Mouse (Mus musculus): ENCODE measurements around the gene Mad1l1. TPM values are rescaled to one million over a fixed set of nuclear protein-coding genes. Genes with fewer than 3 reads are reported as not detected.

Mad1l1 gene
- polyA plus RNA-seq, 1 experiment from 2014 or later = 60.8 TPM

DNA sequence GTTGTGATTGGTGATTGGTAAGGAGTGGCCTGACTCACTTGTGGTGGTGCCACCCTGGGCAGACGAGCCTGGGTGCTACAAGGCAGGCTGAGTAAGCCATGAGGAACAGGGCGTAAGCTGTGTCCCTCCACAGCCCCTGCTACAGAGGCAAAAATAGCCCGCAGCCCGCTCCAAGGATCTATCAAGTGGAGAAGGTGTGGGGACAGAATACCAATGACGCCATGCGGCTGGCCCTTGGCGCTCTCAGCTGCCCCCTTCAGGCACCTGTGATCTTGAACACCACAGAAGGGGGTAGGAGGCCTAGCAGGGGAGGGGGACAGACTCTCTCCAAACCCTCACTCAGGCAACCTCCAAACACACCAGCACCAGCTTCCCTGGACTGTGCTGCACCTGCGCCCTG lies 15.3 kb downstream of the Mad1l1 start:
- 90% methylated on average over 8 of the region's 8 CpGs for WGBS
- Histone ChIP-seq H3K4me1 (no peaks in the 10 kb centered on the region), H3K4me3 (no peak overlapping the region), H3K27ac (no peak overlapping the region), H3K27me3 (ENCODE audit: poor library complexity, severe bottlenecking) (no peaks in the 10 kb centered on the region), H3K9me3 (no peaks in the 10 kb centered on the region), H3K36me3 (replicated peaks) (peaks cover 100% of the 10 kb centered on the region)
- no peak for DNase-seq (ENCODE audit: extremely low spot score, low spot score)

DNA sequence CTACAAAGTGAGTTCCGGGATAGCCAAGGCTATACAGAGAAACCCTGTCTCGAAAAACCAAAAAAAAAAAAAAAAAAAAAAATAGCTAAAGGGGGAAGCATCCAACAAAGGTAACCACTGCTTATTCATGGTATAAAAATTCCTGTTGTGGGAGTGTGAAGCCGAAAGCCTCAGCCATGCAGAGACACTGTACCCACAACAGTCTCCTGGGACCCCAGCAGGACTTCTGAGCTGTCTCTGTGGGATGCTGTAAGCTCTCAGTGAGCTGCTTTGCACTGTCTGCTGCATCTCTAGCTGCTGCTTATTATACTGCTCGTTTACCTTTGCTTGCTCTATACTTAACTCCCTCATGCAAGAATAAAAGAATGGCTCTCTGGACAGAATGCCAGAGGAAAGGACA lies 23.1 kb downstream of the Mad1l1 start:
- Histone ChIP-seq H3K27ac (no peak overlapping the region), H3K27me3 (ENCODE audit: poor library complexity, severe bottlenecking) (no peaks in the 10 kb centered on the region), H3K9me3 (no peaks in the 10 kb centered on the region), H3K4me3 (no peak overlapping the region), H3K36me3 (replicated peaks) (peaks cover 94% of the 10 kb centered on the region), H3K4me1 (no peaks in the 10 kb centered on the region)
- no peak for DNase-seq (ENCODE audit: extremely low spot score, low spot score)
- 88% methylated on average over 4 of the region's 4 CpGs for WGBS

- no peak overlapping the region for H3K27ac ChIP-seq
- no peaks in the 10 kb centered on the region for H3K9me3 ChIP-seq
- no peak overlapping the region for H3K4me3 ChIP-seq
- peaks cover 93% of the 10 kb centered on the region for H3K36me3 ChIP-seq (replicated peaks)
- DNase-seq (ENCODE audit: extremely low spot score, low spot score) = peak; percentile 33
- no peaks in the 10 kb centered on the region for H3K4me1 ChIP-seq
- WGBS = 97% methylated on average over 1 of the region's 1 CpGs
- no peaks in the 10 kb centered on the region for H3K27me3 ChIP-seq (ENCODE audit: poor library complexity, severe bottlenecking)
Observed at GRCm38 (mm10) chr5:140292152-140292551, 29.2 kb downstream of the Mad1l1 start.

- Histone ChIP-seq H3K4me3 (no peak overlapping the region), H3K4me1 (no peaks in the 10 kb centered on the region), H3K9me3 (no peaks in the 10 kb centered on the region), H3K27ac (no peak overlapping the region), H3K27me3 (ENCODE audit: poor library complexity, severe bottlenecking) (no peaks in the 10 kb centered on the region), H3K36me3 (replicated peaks) (peaks cover 92% of the 10 kb centered on the region)
- no peak for DNase-seq (ENCODE audit: extremely low spot score, low spot score)
- 95% methylated on average over 2 of the region's 2 CpGs for WGBS
Observed at GRCm38 (mm10) chr5:140289161-140289560, 32.2 kb downstream of the Mad1l1 start.

GRCm38 (mm10) chr5:140288287-140288686 lies 33.1 kb downstream of the Mad1l1 start:
- 90% methylated on average over 3 of the region's 3 CpGs for WGBS
- Histone ChIP-seq H3K9me3 (no peaks in the 10 kb centered on the region), H3K36me3 (replicated peaks) (peaks cover 92% of the 10 kb centered on the region), H3K27ac (no peak overlapping the region), H3K4me3 (no peak overlapping the region), H3K4me1 (no peaks in the 10 kb centered on the region), H3K27me3 (ENCODE audit: poor library complexity, severe bottlenecking) (no peaks in the 10 kb centered on the region)
- DNase-seq (ENCODE audit: extremely low spot score, low spot score) = no peak

DNA sequence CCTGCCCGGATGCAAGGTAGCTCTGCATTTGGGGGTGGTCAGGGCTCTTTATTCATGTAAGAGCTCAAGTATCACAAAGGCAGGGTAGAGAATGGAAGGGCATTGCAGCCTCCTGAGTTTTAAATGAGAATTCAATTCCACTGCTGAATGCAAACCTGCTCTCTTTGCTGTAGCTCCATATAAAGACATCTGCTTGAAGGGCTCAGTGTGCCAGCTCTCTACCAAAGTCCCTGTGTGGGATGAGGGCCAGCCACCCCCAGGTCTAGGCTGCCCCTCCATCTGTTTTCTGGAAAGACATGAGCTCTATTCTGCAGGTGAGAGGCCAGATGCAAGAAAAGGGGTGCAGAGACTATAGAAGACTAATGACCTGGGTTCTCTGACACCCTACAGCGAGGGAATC lies 36.6 kb downstream of the Mad1l1 start:
- DNase-seq (ENCODE audit: extremely low spot score, low spot score) = no peak
- Histone ChIP-seq H3K4me1 (no peaks in the 10 kb centered on the region), H3K27ac (no peak overlapping the region), H3K36me3 (replicated peaks) (peaks cover 84% of the 10 kb centered on the region), H3K4me3 (no peak overlapping the region), H3K27me3 (ENCODE audit: poor library complexity, severe bottlenecking) (no peaks in the 10 kb centered on the region), H3K9me3 (no peaks in the 10 kb centered on the region)
- 83% methylated on average over 2 of the region's 2 CpGs for WGBS

- Histone ChIP-seq H3K9me3 (no peaks in the 10 kb centered on the region), H3K36me3 (replicated peaks) (peaks cover 84% of the 10 kb centered on the region), H3K4me1 (no peaks in the 10 kb centered on the region), H3K27ac (no peak overlapping the region), H3K27me3 (ENCODE audit: poor library complexity, severe bottlenecking) (no peaks in the 10 kb centered on the region), H3K4me3 (no peak overlapping the region)
- DNase-seq (ENCODE audit: extremely low spot score, low spot score) = no peak
- 96% methylated on average over 2 of the region's 2 CpGs for WGBS
Observed at GRCm38 (mm10) chr5:140284011-140284410, 37.3 kb downstream of the Mad1l1 start.

GRCm38 (mm10) chr5:140282900-140283299 lies 38.5 kb downstream of the Mad1l1 start:
- Histone ChIP-seq H3K4me3 (no peak overlapping the region), H3K9me3 (no peaks in the 10 kb centered on the region), H3K27ac (no peak overlapping the region), H3K36me3 (replicated peaks) (peaks cover 83% of the 10 kb centered on the region), H3K4me1 (no peaks in the 10 kb centered on the region), H3K27me3 (ENCODE audit: poor library complexity, severe bottlenecking) (no peaks in the 10 kb centered on the region)
- no peak for DNase-seq (ENCODE audit: extremely low spot score, low spot score)
- 96% methylated on average over 3 of the region's 3 CpGs for WGBS

- peaks cover 83% of the 10 kb centered on the region for H3K36me3 ChIP-seq (replicated peaks)
- DNase-seq (ENCODE audit: extremely low spot score, low spot score) = no peak
Observed at GRCm38 (mm10) chr5:140282376-140282775, 39.0 kb downstream of the Mad1l1 start.

GRCm38 (mm10) chr5:140280205-140280604 lies 41.1 kb downstream of the Mad1l1 start:
- Histone ChIP-seq H3K27ac (no peak overlapping the region), H3K9me3 (no peaks in the 10 kb centered on the region), H3K4me1 (no peaks in the 10 kb centered on the region), H3K36me3 (replicated peaks) (peaks cover 82% of the 10 kb centered on the region), H3K27me3 (ENCODE audit: poor library complexity, severe bottlenecking) (no peaks in the 10 kb centered on the region), H3K4me3 (no peak overlapping the region)
- no peak for DNase-seq (ENCODE audit: extremely low spot score, low spot score)
- WGBS = 88% methylated on average over 9 of the region's 9 CpGs

More at GRCm38 (mm10) chr5:140282376-140282775, 39.0 kb downstream of the Mad1l1 start:
- H3K27me3 ChIP-seq (ENCODE audit: poor library complexity, severe bottlenecking) = no peaks in the 10 kb centered on the region
- H3K4me1 ChIP-seq = no peaks in the 10 kb centered on the region
- no peaks in the 10 kb centered on the region for H3K9me3 ChIP-seq
- no peak overlapping the region for H3K27ac ChIP-seq
- 82% methylated on average over 8 of the region's 8 CpGs for WGBS
- H3K4me3 ChIP-seq = no peak overlapping the region

DNA sequence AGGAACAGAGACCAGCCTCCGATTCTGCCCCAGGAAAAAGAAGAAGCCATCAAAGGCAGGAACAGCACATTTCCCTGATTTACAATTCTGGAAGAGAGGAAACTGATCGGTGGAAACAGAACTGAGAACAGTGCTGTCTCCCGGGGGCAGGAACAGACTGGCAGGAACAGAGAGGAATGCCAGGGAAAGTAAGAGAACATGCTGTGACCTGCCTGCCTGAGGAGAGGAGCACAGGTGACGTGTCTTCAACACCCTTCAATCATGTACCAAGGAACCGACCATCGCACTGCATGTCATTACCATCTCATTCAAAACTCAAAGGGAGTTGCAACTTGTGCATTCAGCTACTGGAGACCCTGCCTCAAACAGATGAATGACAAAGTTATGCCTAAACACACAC lies 44.6 kb downstream of the Mad1l1 start:
- H3K36me3 ChIP-seq (replicated peaks) = peaks cover 70% of the 10 kb centered on the region
- no peak for DNase-seq (ENCODE audit: extremely low spot score, low spot score)
- WGBS = 89% methylated on average over 6 of the region's 6 CpGs

GRCm38 (mm10) chr5:140270976-140271685 lies 50.2 kb downstream of the Mad1l1 start:
- H3K4me1 ChIP-seq = peaks cover 10% of the 10 kb centered on the region
- no peak overlapping the region for H3K27ac ChIP-seq
- DNase-seq (ENCODE audit: extremely low spot score, low spot score) = no peak
- H3K4me3 ChIP-seq = no peak overlapping the region
- peaks cover 55% of the 10 kb centered on the region for H3K36me3 ChIP-seq (replicated peaks)
- H3K27me3 ChIP-seq (ENCODE audit: poor library complexity, severe bottlenecking) = no peaks in the 10 kb centered on the region
- WGBS = 92% methylated on average over 5 of the region's 5 CpGs
- H3K9me3 ChIP-seq = no peaks in the 10 kb centered on the region

More for the DNA sequence above, 44.6 kb downstream of the Mad1l1 start:
- Histone ChIP-seq H3K4me3 (no peak overlapping the region), H3K4me1 (no peaks in the 10 kb centered on the region), H3K27ac (no peak overlapping the region), H3K27me3 (ENCODE audit: poor library complexity, severe bottlenecking) (no peaks in the 10 kb centered on the region), H3K9me3 (no peaks in the 10 kb centered on the region)

GRCm38 (mm10) chr5:140268396-140268795 lies 53.0 kb downstream of the Mad1l1 start:
- DNase-seq (ENCODE audit: extremely low spot score, low spot score) = no peak
- H3K9me3 ChIP-seq = no peaks in the 10 kb centered on the region
- peak overlapping the region; percentile 58; the same call in 1 of the 2 replicates for H3K27ac ChIP-seq
- peaks cover 33% of the 10 kb centered on the region for H3K4me1 ChIP-seq
- H3K27me3 ChIP-seq (ENCODE audit: poor library complexity, severe bottlenecking) = no peaks in the 10 kb centered on the region
- no peak overlapping the region for H3K4me3 ChIP-seq
- peaks cover 40% of the 10 kb centered on the region for H3K36me3 ChIP-seq (replicated peaks)
- WGBS = 68% methylated on average over 4 of the region's 4 CpGs

Measured in forebrain, embryonic 10.5 days (tissue).